Mouse (Mus musculus) thymus, postnatal 36 days (tissue): ENCODE measurements around the gene C2cd4d.

Experiments
- DNase-seq, 2 experiments: peaks; one replicate each; pipeline ENCODE4 v3.0.0; 2022; ENCODE audit warnings: mixed read lengths in 2 of 2

The C2cd4d gene

GRCm38 (mm10) chr3:94362138-94362537 lies at the start of gene C2cd4d:
TSS of gene C2cd4d (plus strand) at chr3:94362438.
- DNase-seq = no peak

DNA sequence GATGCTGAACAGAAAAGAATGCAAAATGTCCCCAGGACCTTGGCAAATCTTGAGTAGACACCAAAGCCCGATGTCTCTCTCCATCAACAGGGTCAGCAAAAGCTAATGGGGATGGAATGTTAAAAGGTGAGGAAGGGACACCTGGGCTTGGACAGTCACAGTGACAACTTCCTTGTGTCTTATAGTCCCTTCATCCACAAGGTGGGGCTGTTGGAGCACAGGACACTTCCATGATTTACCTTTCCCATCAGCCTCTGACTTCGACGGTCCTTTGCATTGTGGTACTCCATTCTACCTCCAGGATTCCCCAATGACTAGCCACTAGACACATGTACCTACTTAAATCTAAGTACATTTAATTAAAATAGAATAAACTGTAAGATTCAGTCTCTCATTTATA lies 33.6 kb upstream of the C2cd4d start:
- no peak for DNase-seq

- no peak for DNase-seq
Measured at GRCm38 (mm10) chr3:94334442-94334841, 27.8 kb upstream of the C2cd4d start.

- no peak for DNase-seq
Measured at GRCm38 (mm10) chr3:94338522-94338921, 23.7 kb upstream of the C2cd4d start.

GRCm38 (mm10) chr3:94341959-94342422 lies 20.2 kb upstream of the C2cd4d start, which contains the start of gene Them5:
TSS of gene Them5 (plus strand) at chr3:94342099.
- no peak for DNase-seq

- DNase-seq = no peak
Measured at GRCm38 (mm10) chr3:94342552-94342951, 19.7 kb upstream of the C2cd4d start.

GRCm38 (mm10) chr3:94344182-94344581 lies 18.1 kb upstream of the C2cd4d start:
- no peak for DNase-seq

DNA sequence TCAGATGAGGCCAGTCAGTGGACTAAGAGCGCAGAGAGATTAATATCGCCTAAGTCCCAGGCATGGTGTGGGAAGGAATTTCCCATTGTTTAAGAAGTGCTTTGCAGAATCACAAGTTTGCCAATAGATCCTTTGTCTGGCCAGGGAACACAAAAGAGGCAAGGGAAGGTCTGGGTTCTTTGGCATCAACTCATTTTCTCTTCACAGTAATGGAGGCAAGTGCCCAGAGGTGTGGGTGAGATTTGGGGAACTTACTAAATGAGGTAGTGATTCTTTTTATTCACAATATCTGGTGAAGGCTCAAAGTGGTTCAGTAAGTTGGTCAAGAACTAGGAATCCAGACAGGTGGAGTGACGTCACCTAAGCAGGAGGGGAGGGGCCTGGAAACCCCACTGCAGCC lies 17.3 kb upstream of the C2cd4d start:
- DNase-seq = no peak

GRCm38 (mm10) chr3:94348146-94348545 lies 14.1 kb upstream of the C2cd4d start:
- peak in 1 of 2 experiments; percentile 34 for DNase-seq

DNA sequence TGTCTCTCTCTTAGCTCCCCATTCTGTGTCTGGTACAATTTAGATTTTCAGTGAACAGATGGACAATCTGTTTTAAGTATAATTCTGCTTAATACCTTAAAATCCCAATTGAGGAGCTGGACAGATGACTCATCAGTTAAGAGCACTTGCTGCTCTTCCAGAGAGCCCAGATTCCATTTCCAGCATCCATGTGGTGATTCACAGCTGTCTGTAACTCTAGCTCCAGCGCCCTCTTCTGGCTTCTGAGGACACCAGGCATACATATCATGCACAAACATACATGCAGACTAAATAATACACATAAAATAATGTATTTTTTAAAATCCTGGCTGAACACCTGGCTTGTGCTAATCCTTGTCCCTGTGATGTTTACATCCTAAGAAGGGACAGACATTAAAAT lies 1.4 kb upstream of the C2cd4d start:
- DNase-seq = peak in 1 of 2 experiments; percentile 33

- DNase-seq = peak in 1 of 2 experiments; percentile 38
Measured at GRCm38 (mm10) chr3:94363291-94364153, 1.3 kb downstream of the C2cd4d start.

DNA sequence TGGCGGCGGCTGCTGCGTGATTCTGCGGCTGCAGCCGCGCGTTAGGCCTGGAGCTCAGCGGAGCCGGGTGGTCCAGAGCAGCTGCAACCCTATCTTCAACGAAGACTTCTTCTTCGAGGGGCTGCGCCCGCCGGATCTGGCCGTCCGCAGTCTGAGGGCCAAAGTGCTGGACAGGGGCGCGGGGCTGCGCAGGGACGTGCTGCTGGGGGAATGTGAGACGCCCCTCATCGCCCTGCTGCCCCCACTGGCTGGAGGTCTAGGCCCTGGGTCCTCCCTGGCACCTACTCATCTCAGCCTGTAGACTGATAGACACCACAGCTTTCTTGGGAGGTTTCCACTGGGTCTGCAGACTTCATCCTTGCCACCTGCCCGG lies 1.9 kb downstream of the C2cd4d start:
- DNase-seq = peak in 1 of 2 experiments; percentile 39

- DNase-seq = peak; percentile 77 to 80
Measured at GRCm38 (mm10) chr3:94366761-94367160, 4.5 kb downstream of the C2cd4d start.

DNA sequence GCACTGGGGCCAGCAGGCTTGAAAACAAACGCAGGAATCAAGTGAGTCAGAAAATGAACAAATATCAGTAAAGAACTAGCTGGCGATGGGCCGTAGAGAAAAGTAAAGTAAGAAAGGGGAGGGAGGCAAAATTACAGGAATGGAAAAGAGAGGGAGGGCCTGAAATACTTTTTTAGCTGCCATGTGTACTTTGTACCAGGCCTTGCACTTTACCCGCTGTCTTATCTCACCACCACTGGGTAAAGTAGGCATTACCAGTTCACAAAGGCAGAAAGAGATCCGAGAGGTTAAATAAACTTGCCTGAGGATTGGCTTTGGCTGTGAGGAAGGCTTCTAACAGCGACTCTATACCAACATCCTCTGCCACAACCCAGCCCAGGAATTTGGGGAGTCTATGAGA lies 5.3 kb downstream of the C2cd4d start:
- no peak for DNase-seq

- peak in 1 of 2 experiments; percentile 52 for DNase-seq
Measured at GRCm38 (mm10) chr3:94368631-94369030, 6.4 kb downstream of the C2cd4d start.

DNA sequence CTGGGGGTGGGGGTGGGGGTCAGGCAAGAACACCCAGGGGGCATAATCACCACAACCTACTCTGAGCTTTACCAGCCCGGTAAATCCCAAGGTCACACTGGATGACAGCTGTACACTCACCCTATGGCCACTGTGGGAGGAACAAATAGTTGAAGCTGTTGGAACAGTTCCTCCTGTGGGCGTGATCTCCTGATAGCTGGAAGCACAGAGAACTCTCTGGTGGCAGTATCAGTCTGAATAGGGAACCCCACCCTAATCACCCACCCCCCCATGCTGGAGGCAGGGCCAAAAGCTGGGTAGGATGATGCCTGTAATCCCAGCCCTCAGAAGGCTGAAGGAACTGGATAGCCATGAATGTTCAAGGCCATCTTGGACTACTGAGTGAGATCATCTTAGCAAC lies 7.5 kb downstream of the C2cd4d start:
- DNase-seq = no peak

DNA sequence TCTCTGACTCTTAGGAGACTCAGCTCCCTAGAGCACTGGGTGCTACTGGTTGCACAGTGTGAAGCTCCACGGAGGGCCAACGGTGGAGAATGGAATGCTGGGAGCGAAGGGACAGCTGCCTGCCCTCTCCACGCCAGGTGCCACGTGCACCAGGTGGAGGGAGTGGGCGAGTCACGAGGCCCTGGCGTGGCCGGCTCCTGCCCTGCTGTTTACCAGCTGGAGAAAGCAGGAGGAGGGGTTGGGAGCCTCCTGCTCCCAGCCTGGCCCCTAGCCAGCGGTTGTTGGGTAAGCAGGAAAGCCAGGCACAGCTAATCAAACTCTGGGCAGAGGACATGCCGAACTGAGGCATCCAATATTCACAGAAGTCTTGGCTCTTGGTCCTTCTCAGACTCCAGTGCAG lies 9.4 kb downstream of the C2cd4d start:
- peak in 1 of 2 experiments; percentile 26 for DNase-seq

DNA sequence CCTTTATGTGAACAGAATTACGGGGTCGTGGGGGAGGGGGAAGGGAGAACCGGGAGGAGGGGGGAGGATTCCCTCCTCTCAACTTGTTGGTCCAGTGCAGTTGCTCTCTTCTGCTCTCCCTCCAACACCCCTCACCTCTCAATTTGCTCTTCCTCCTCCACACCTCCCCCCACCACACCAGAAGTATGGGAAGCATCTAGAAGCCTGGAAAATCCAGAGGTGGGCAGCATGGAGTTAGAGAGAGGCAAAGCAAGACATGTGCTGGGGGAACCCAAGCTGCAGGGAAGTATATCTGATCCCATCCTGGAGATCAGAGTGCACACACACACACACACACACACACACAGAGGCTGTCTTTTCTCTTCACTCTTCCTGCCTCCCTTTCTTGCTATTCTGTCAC lies 9.8 kb downstream of the C2cd4d start:
- DNase-seq = no peak

DNA sequence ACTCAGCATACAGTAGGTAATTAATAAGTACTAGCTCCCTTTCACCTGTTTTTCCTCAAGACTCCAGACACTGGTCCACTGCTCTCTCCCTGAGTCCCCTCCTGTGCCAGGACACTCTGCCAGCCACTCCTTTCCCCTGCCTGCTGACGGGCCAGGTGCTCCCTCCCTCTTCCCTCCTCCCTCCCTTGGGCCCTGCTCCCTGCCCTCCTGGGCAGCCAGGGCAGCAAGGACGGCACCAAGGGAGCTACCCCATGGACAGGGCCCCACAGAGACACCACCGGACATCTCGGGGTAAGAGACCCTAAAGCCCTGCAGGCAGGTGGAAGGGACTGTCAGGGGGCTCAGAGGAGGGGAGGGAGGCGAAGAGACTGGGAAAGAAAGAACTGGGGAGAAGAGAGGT lies 10.4 kb downstream of the C2cd4d start, which contains the start of gene Rorc:
TSS of gene Rorc (plus strand) at position 154 of the 400 bp plus-strand sequence.
- DNase-seq = peak in 1 of 2 experiments; percentile 35

- DNase-seq = peak in 1 of 2 experiments; percentile 50
Measured at GRCm38 (mm10) chr3:94373090-94373489, 10.9 kb downstream of the C2cd4d start.

DNA sequence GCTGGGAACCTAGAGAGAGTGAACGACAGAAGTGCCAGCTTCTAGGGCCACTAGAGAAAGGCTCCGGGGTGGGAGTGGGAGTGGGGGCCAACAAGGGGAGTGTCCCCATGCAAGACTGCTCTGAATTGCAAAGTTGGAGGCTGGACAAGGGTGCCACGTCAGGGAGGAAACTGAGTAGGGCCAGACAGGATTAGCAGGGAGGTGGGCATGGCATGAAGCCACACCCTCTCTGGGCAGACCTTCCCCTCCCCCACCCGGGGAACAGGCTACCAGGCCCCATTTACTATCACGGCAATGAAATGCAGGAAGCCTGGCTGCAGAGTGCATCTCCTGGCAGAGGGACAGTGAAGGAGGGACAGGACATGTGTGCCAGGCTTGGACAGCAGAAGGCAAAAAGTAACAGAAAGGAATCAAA lies 11.4 kb downstream of the C2cd4d start:
- peak; percentile 49 to 68 for DNase-seq

DNA sequence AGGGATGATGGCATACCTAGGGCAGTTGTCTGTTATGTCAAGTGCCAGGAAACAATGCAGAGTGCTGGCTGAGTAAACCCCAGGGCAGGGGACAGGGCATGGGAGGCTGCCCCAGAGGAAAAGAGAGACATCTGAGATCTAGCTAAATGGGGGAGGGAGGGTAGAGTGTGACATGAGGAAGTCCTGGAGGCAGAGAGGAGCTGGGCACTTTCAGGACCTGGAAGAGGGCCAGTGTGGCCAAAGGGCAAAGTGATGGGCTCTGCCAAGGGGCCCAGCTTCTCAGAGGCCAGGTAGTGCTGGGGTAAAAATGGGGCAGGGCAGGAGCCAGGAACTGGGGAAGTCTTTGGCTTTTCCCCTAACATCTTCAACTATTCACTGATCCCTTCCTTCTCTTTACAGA lies 12.4 kb downstream of the C2cd4d start:
- peak in 1 of 2 experiments; percentile 42 for DNase-seq

DNA sequence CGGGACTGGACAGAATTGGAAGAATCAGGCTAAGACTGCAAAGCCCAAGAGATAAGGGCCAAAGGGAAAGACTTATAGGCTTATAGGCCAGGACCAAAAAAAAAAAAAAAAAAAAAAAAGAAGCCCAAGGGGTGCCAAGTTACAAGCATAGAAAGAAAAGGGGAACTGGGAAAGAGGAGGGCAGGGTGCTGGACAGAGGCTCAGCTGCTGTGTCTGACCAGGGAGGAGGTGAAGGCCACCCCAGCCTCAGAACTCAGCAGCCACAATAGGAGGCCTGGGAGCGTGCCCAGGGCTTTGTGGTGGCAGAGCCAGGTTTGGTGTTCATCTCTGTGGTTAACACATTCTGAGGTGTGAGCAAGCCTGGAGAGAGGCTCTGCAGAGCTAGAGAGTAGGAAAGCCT lies 12.9 kb downstream of the C2cd4d start:
- DNase-seq = peak in 1 of 2 experiments; percentile 57

DNA sequence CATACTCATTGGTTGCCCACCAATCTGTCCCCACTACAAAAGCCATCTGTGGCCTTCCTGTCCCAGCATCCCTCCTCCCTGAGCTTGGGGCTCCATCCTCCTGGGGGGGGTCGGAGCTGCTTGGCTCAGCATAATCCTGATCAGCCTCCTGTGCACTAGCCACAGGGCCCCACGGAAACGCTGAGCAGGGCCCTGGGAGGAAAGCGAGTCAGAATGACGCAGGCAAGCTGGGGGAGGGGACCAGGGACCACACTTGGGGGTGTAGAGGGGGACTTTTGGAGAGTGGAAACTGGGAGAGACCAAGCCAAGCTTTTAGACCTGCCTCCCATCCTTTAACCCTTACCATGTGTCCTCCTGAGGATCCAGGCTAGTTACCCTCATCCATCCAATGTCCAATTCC lies 13.6 kb downstream of the C2cd4d start:
- peak; percentile 72 to 84 for DNase-seq
